Mouse (Mus musculus) brain, embryonic 14.5 days (tissue): ENCODE results near the gene Spem1.

Experiments used
- CTCF ChIP-seq: fragments of 200-500 bp; IDR thresholded peaks from 2 replicates; pipeline ENCODE4 v1.5.1; 2012; ENCODE audit warnings: inconsistent platforms, mild to moderate bottlenecking, moderate library complexity, borderline replicate concordance; ENCODE audit not compliant: insufficient read depth, insufficient read length; ENCODE audit errors: extremely low read depth
- POLR2A ChIP-seq: fragments of 200-500 bp; IDR thresholded peaks from 2 replicates; pipeline ENCODE4 v1.6.1; 2012; ENCODE audit warnings: mild to moderate bottlenecking, inconsistent platforms, borderline replicate concordance; ENCODE audit not compliant: poor library complexity, insufficient read depth, insufficient read length, severe bottlenecking; ENCODE audit errors: extremely low read depth

DNA sequence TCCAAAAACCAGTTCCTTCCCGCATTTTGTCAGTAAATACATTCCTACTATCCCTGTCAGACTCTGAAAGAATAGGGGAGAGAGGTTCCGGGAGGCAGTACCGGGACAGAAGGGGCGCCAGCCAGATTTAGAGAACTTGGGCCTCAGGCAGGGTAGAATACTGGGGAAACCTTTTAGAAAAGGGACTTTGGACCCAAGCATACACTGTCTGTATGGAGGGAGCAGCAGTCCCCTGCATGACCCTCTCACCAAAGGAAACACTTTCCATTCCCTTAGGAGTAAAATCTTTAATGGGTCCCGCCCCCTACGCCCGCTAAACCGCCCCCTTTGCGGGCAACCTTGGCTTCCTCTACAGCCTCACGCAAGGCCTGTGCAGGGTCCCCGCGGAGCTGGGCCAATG lies 18.7 kb downstream of the Spem1 start:
- TF ChIP-seq POLR2A: no peak
- no peak for TF ChIP-seq CTCF
